Mouse (Mus musculus) frontal cortex, postnatal 10 days (tissue): ENCODE data around the gene Tnnt2.

Experiments
- DNase-seq, 2 experiments: peaks; one replicate each; pipeline ENCODE4 v3.0.0; 2022; ENCODE audit warnings: low spot score in 2 of 2, mixed read lengths in 1 of 2

Gene Tnnt2

DNA sequence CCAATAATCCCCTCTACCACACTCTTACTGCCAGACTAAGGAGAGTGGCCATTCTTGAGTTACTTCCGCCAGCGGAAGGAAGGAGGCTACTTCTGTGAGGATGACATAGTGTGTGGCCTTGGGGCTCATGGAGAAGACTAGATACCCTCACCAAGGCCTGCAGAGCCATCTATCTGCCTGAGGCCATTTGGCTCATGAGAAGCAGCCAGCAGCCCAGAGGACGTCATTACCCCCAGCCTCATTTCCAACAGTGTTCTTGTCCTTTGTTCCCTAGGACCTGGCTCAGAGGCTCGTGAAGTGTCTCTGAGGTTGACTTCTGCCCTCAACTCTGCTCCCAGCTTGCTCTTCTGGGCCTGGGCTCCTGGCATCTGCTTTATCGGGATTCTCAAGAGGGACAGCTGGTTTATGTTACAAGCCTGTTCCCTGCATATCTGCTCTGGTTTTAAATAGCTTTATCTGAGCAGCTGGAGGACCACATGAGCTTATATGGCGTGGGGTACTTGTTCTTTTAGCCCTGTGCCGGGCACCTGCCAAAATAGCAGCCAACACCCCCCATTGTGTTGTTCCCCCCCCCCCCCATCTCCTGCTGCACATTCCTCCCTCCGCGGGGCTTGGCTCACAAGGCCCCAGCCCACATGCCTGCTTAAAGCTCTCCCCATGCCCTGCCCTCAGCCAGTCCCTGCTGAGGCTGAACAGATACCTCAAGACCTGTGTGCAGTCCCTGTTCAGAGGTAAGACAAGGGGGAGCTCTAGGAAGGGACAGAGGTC lies at the start of gene Tnnt2:
Gene Tnnt2 (plus strand): TSS at position 639 of the 768 bp plus-strand sequence.
- DNase-seq: no peak

DNA sequence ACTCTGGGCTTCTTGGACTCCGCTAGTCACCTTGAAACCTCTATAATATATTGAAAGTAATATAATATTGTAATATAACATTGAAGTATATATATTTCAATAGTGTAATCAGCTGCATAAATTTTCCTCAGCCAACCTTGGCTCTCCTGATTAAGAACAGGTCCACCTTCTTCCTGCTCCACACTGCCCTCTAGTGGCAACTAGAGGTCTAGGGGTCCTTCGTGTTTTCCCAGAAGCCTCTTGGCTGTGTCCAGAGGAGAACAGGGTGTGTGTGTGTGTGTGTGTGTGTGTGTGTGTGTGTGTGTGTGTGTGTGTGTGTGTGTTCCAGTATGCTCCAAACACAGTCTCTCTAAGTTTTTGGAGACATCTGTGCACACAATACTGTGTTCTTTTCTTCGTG lies 48.4 kb upstream of the Tnnt2 start:
- DNase-seq: peak; percentile 36 to 59

DNA sequence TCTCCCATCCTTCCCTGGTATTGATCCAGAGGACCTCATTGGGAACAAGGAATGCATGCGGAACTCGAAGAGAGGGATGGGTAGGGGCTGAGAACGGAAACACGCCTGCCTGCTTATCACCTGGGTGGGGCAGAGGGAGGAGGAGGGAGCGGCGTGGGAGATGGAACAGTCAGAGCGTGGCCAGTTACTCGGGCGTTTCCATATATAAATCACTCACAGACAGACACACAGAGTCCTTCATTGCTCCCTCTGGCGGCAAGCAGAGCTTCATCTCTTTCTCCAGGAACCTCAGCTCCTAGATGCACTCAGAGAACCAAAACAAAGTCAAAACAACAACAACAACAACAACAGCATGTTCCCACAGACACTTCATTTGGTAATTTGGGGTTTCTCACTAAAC lies 47.4 kb upstream of the Tnnt2 start:
- DNase-seq: no peak

DNA sequence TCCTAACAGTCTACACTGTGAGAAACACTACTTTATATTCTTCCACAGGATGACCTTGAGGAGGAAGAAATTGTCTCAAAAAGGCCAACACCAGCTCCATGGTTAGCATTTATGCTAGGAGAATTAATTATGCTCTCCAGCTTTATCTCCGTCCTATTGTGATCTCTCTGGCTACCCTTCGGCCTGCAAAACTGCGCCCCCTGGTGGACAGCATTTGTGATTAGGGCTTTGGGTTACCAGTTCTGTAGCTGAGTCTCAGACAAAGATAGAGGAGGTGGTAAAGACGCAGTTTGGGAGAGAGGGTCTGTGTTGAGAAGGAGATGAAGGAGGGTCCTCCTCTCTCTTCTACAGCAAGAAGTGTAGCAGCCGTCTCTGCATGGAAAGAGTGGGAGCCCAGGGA lies 46.3 kb upstream of the Tnnt2 start:
- DNase-seq: peak in 1 of 2 experiments; percentile 53

DNA sequence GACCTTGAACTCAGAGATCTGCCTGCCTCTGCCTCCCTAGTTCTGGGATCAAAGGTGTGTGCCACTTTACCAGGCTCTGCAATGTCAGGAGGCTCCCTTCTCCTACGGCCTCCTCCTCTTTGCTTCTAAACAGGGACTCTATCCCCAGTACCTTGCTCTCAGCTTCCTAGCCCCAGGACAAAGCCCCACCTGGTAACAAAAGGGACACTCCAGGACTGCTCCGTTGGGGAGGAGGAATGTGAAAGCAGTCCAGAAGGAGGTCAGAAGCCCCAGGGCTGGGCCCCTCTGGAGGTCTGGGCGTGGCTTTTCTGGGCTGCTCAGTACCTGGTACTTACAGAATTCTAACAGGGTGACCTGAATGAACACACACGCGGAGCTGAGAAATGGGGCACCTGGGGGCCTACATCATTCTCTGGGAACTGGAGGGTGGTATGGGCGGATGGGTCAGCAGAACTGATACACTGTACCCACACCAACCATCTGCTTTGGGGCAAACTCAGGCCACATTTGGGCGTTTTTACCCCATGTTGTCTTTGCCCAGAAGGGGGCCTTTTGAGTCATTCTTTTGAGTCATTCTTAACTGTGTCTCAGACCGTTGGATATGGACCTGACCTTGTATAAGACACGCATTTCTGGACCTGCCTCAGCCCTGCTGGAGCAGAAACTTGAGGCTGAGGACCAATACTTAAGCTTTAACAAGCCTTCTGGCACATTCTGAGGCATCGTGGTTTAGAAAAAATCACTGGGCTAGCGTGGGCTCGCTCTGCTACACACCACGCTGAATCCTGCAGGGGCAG lies 43.8 kb upstream of the Tnnt2 start:
- DNase-seq: no peak

DNA sequence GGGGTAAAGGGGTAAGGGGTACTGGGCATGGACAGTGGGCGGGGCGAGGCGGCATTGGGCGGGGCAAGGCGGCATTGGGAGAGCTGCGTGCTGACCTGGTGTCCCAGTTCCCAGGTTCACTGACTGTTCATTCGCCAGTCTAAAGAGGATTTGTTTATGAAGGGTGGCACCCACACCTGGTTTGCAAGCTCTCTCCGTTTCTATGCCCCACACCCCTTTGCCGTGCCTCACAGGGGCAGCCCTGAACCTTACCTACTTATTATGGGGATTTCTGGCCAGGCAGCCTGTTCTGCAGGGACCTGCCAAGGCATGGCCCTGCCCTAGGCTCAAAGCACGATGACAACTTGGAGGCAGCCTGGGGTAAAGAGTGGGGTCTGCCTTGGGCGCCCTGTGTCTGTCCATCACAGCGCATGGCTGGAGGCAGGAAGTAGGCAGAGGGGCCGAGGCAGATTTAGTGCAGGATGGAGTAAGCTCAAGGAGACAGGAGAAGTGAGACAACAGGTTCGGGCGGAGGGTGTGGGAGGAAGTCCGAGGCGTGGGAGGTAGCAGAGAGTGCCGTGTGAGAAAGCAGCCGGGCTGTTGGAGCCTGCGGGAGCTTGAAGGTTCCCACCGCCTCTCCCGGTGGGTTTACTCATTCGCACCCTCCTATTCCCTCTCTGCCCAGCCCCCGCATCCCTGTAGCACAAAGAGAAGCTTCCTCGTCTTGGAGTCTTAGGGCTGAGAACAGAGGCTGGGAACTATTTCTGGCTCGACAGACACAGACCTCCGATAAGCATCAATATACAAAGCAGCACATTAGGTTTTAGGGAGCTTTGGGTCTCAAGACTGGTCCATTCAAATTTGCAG lies 42.6 kb upstream of the Tnnt2 start:
- DNase-seq: peak; percentile 27 to 54

DNA sequence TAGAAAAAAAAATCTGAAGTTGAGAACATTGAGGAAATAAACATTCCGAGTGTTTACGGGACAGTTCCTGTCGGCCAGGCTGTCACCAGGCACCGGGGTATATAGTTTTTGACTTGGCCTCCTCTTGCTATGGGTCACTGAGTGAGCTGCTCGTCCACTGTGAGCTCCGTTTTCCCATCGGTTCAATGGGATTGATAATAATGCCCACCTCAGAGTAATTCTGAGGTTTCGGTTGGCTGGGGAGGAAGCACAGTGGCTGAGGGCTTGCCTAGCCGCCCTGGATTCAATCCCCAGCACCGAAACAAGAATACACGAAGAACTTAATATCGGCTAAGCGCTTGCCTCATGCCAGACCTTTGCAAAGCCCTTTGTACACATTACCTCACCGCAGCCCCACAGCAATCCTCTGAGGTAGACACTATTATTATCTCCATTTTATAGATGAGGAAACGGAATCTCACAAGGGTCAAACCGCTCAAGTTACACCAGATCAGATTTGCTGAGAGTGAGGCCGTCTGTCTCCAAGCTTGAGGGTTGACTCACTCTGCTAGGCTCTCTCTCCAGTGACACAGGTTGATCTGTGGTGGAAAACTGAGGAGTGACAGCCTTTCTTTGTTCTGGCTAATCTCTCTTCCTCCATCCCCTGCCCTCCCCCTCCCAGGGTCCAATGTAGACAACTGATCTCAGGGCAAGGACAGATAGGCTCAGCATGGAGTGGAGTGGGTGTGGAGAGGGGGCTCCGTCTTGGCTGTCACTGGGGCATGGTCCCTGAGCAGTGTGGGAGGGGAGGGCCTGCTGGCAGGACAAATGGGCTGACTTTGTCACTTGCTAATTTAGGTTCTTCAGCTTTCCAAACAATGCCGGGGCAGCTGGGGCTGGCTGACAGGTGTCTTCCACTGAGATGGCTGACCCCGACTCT lies 41.7 kb upstream of the Tnnt2 start:
- DNase-seq: no peak

DNA sequence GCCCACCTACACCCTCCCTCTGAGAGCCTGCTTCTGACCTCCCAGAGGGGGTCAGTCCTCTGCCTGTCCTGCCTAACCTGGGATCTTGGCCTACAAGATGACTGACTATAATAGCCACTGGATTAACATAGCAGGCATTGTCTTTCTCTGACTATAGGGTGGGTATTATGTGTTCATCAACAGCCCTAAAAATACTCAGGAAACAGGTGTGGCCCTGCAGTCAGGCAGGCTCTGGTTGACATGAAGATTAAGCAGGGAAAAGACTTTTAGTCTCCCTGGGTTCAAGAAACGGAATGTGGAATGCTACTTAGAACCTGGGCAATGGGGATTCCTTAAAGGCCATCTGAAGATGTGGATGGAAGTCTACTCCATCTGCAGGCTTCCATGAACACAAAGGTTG lies 37.7 kb upstream of the Tnnt2 start:
- no peak for DNase-seq

DNA sequence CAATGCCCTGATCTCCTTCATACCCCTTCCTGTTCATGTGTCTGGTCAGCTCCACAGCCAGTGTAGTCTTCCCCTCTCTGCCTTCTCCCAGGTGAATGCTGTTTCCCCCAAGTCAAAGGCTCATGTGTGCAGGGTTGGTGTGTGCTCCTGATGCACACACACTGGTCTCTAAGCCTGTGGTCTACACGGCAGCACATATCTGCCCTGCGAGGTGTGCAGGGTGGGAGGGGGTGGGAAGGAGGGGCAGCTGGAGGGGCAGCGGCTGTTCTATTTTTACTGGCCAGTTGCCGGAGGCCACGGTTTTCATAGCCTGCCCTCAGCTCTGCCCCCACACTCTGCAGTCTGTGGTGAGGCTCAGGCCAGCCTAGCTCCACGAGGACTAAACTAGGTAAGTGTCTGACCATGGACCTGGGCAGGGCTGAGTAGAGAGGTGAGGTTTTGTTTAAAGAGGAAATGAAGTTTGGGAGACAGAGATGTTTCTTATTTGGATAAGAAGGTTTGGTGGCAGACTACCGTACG lies 37.0 kb upstream of the Tnnt2 start:
- no peak for DNase-seq

DNA sequence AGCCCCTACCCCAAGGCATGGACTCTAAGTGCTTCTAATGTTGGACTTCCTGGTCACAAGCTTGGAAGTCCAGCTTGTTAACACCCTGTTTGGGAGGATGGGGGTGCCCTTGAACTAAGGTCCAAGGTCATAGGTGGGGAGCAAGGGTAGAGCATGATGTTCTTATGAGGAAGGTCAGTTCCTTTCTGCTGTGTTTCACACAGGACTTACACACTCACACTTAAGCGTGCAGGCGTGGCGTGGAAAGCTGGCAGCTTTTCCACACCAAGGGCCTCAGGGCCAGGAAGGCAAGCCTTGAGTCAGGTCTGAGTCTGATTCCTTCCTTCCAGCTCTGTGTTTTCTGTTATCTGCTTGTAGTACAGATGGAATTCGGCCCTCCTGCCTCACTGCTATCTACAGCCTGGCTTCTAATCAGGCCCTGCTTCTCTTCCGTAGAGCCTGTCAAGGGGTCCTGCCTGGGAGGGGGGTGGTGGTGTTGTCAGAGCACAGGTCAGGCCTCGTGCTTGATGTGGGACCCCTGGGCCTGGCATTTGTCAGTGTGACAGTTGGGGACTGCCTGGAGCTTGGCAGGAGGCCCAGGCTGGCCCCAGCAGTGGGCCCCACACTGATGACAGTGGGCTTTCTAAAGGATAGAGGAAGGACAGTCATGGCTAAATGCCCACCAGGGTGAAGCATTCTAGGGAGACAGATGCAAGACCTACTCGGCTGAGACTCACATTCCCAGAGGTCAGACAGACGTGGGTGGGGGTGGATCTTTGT lies 35.8 kb upstream of the Tnnt2 start:
- no peak for DNase-seq

DNA sequence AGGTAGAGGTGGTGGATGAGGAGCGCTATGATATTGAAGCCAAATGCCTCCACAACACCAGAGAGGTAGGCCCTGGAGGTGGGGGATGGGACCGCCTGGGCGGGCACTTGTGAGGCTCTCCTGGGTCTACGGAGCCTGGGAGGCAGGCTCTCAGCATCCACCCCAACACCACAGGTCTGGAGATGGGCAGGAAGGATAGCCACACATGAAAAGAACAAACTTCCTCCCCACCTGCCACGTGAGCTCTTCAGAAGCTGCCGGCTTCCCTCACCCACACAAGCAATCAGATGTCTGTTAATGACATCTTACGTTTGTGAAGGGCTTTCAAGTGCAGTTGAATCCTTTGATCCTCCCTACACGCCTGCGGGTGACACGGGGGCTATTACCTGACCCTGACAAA lies 28.6 kb upstream of the Tnnt2 start:
- no peak for DNase-seq

DNA sequence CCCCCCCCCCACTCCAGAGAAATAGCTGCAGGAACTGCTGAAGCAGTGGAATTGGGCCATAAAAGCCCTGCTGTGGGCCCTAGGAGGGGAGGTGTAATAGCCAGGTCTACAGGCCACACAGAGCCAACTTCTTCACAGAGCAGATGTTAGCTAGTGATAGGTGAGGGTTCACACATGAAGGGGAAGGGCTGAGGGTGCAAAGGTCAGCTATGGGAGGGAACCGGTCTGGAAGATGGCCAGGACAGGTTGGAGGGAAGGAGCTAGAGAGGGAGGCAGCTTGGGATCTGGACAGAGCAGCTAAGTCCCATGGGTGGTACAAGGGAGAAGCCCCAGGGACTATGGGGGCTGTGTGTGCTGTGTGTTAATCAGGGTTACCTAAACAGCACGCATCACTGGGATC lies 26.0 kb upstream of the Tnnt2 start:
- no peak for DNase-seq

DNA sequence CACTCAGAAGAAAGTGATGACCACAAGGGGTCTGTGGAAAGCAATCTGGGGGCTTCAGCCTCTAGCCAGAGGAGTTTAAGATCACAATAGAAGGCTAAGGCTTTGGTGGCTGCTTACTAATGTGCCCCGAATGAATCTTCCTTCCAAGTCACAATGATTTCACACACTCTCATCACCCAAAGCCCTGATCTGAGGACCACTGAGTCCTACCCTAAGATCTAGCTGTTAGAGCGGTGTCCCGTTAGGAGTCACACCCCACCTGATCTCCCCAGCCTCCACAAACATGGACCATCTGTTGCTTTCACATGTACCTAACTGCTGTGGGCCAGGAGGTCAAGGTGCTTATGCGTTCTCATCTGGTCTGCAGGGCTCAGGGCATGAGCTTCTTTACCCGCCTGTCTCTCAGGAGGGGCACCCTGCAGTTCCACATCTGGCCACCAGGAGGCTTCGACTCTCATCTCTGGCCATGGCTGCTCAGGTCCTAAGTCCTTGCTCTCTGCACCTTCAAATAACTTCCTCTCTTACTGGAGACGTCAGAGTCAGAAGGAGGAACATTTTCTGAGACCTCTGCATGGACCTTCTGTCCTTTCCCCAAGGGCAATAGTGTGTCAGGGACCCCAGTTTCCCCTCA lies 25.0 kb upstream of the Tnnt2 start:
- peak in 1 of 2 experiments; percentile 72 for DNase-seq

DNA sequence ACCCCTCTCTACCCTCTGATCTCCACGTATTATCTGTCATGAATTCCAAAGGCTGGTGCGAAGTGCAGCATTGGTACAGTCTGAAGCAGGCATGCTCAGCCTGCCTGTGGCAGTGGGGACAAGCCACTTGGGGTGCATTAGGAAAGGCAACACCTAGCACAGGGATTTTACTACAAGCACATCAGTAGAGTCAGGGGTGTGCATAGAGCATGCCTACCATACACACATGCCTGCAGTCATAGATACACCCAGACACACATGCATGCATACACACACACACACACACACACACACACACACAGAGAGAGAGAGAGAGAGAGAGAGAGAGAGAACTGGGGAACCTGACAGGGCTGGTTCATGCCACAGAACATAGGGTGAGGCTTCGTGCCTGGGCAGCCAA lies 23.9 kb upstream of the Tnnt2 start:
- DNase-seq: no peak

DNA sequence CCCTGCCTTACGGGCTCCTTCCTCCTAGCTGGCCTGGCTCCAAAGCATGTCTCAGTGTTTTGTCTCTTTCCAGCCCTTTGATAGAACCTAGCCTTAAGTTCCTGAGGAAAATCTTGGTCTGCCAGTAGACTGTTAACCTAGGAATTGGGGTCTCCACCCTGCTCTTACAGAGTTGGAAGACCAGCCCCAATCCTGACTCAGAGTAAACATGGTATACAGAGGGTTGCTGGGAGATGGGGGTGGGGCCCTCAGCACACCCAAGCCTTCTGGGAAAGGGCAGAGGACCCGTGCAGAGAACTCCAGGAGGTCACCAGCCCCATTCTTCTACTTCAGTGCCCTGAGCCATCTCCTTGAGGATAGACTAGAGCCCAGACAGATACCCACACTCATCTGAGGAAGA lies 23.5 kb upstream of the Tnnt2 start:
- DNase-seq: no peak

DNA sequence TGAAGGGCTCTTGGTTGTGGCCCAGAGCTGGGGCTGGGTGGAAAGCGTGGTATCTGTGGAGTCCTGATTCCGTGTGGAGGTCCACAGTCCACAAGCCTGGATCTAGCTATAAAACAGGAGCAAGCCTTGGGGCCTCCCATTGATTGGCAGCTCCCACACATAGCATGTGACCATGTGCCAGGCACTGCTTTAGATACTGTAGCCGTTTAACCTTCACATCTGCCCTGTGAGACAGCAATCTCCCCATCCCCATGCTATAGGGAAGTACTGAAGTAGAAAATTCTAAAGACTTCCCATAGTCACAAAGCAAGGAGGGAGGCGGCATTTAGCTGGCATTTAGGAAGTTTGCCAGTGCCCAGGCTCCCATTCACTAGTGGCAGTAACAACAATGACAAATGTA lies 23.1 kb upstream of the Tnnt2 start:
- no peak for DNase-seq

DNA sequence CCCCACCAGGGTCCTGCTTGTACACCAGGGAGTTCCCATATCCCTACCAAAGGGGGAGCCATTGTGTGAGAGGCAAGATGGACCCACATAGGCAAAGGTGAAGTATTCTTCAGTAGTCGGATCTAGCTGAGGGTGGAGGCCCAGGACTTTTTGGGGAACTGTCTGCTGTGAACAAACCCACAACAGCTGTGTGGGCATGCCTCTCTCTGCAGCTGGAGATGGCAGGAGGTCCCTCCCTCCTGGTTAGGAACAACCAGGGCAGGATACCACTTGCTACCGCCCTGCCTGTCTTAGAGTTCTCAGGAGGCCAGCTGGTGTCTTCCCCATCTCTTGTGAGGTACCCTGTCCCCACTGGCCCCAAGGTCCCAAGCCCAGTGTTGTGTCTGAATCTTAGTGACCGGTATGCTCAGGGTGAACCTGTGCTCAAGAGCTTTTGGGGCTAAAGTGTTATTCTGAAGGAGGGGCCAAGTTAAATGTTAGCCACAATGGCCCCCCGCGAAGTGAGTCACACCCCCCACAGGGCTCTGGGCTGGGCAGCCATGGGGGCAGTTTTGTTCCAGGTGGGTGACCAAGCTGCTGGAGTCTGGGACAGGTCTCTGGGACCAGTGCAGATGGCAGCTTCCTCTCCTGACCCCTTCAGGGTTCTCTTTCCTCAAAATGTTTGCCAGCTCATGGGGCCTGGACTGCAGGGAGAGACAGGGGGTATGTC lies 22.3 kb upstream of the Tnnt2 start:
- no peak for DNase-seq

DNA sequence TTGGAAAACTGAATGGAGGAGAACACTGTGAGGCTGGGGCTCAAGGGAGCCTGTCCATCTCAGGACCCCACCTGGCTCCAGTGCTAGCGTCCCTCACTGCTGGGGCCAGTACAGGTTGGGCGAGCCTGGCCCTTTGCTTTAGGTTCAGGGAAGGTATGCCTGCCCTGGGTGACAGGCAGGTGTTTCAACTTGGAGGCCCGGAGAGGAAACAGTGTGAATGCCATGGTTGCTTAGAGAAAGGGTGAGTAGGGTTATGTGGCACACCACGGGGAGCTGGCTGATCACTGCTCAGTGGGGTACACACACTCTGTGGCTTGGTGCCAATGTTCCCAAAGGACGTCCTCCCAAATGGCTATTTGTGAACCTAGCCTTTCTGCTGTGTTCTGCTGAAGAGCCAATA lies 21.6 kb upstream of the Tnnt2 start:
- DNase-seq: no peak

DNA sequence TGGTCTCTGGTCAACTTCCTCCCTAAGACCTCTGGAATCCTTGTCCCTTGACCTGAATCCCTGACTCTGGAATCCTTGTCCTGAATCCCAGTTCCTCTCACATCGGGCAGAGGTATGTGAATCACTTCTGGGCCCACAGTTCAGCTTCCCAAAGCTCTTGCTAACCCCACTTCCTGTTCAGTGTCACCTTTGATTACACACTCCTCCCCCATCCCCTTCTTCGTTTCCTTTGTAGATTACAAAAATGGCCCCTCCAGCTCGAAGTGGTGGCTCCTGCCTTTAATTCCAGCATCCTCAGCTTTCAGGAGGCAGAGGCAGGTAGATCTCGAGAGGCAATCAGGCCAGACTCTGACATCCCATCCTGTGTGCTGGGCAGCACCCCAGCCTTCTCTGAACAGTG lies 18.6 kb upstream of the Tnnt2 start:
- DNase-seq: no peak
